Mouse (Mus musculus): ENCODE results near the gene Bbs1.

DNA sequence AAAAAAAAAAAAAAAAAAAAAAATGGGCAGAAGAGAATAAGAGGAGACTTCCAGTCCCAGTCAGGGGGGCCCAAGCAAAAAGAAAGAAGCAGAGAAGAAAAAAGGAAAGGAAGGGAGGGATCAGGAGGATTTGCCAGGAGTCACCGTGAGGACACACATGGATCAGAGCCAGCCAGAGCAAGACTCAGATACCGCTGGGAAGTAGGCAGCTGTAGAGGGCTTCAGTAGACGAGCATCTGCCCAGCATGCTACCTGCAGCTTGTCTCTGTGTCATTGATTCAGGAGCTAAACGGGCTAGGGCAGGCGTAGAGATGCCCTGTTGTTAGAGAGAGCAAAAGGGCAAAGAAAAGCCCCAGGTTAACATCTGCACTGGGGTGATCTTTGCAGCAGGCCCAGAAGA is 56.1 kb downstream of the Bbs1 start:
- TF ChIP-seq POLR2A (IDR thresholded peaks at IDR 0.05; ENCODE audit: low read depth, low read length) (no peak), CTCF (IDR thresholded peaks at IDR 0.05; ENCODE audit: extremely low read depth, insufficient read depth, insufficient read length, insufficient replicate concordance) (no peak)

All from spleen, adult 2 months (tissue).